In genomic region chr12:85361580-85361979, GRCm38 (mm10) we compare ENCODE assay signal across 17 mouse cellular contexts.
"Had no signal": no experiment of that assay in that cellular context is flagged by ENCODE, and none has a peak within 500 bp of the region (broad histone marks: within the 10 kb centered on the region; RNA-seq: fewer than 3 reads in every experiment).

No protein-coding gene starts in this region.

- H3K9ac ChIP-seq: lung, embryonic 14.5 days; midbrain, embryonic 12.5 days; neural tube, embryonic 13.5 days; neural tube, embryonic 15.5 days had no signal

- H3K27me3 ChIP-seq: midbrain, embryonic 12.5 days; neural tube, embryonic 13.5 days; neural tube, embryonic 15.5 days had no signal

- H3K27ac ChIP-seq: midbrain, embryonic 10.5 days; midbrain, embryonic 12.5 days; neural tube, embryonic 13.5 days; neural tube, embryonic 15.5 days had no signal

- H3K4me1 ChIP-seq: midbrain, embryonic 10.5 days; midbrain, embryonic 12.5 days had no signal

- H3K4me2 ChIP-seq: lung, embryonic 14.5 days; midbrain, embryonic 12.5 days; neural tube, embryonic 13.5 days; neural tube, embryonic 15.5 days had no signal

- H3K36me3 ChIP-seq: midbrain, embryonic 12.5 days; neural tube, embryonic 15.5 days had no signal

- H3K4me3 ChIP-seq: midbrain, embryonic 10.5 days; midbrain, embryonic 12.5 days; myocyte; neural tube, embryonic 13.5 days; neural tube, embryonic 15.5 days had no signal

- H3K9me3 ChIP-seq: midbrain, embryonic 10.5 days; midbrain, embryonic 12.5 days; neural tube, embryonic 13.5 days; neural tube, embryonic 15.5 days had no signal

- DNase-seq: lung, adult 18-20 months; lung, embryonic 14.5 days; lung, postnatal 10 days; lung, postnatal 4 days; midbrain, embryonic 14.5 days; retina, postnatal 1 day; right cerebral cortex, adult 18-20 months; spleen, adult 18-20 months; thymus, adult 2 months; thymus, postnatal 25 days; thymus, postnatal 4 days had no signal

- ATAC-seq: midbrain, embryonic 16.5 days had no signal
